Comparison of ENCODE assay signal across 24 mouse cellular contexts in genomic region chr13:83065201-83065600, GRCm38 (mm10).
A peak's percentile ranks its signal among the peaks of the same experiment; 100 is the strongest.
DNase-seq lines count a peak whose midpoint lies in the region; TF ChIP-seq lines count a peak whose summit lies in the region.
"Had no signal": no experiment of that assay in that cellular context is flagged by ENCODE, and none has a peak within 500 bp of the region (broad histone marks: within the 10 kb centered on the region; RNA-seq: fewer than 3 reads in every experiment).

No protein-coding gene starts in this region.

- H3K4me1 ChIP-seq in bone marrow macrophage, adult 2 months (ENCODE audit: control insufficient read depth, insufficient read depth, low read length) = peaks cover 18% of the 10 kb centered on the region
- H3K4me1 ChIP-seq: embryonic facial prominence, embryonic 12.5 days; heart, embryonic 15.5 days; hindbrain, embryonic 12.5 days; intestine, embryonic 15.5 days; limb, embryonic 10.5 days; limb, embryonic 15.5 days; liver, embryonic 13.5 days; midbrain, embryonic 15.5 days; neural tube, embryonic 12.5 days had no signal

- TF ChIP-seq CTCF in gastrocnemius, adult 2 months (IDR thresholded peaks at IDR 0.05) = no peak
- no peak for TF ChIP-seq CTCF in bone marrow macrophage, adult 2 months (IDR thresholded peaks at IDR 0.05; ENCODE audit: low read depth, low read length)

- H3K27ac ChIP-seq in gastrocnemius, adult 2 months = peak overlapping the region; percentile 76
- H3K27ac ChIP-seq in bone marrow macrophage, adult 2 months (ENCODE audit: insufficient read depth, low read depth, low read length) = peak overlapping the region; percentile 95
- H3K27ac ChIP-seq: embryonic facial prominence, embryonic 12.5 days; heart, embryonic 10.5 days; heart, embryonic 15.5 days; hindbrain, embryonic 12.5 days; hindbrain, postnatal 0 days; intestine, embryonic 15.5 days; limb, embryonic 10.5 days; limb, embryonic 15.5 days; liver, embryonic 13.5 days; midbrain, embryonic 15.5 days; neural tube, embryonic 12.5 days had no signal

- intact Hi-C loops in gastrocnemius, adult 2 months (cut with DNase I) = loop anchor here (1.0 to 10.0 kb wide), 2 partner anchors 142 to 420 kb away; no protein-coding TSS in a partner anchor
- intact Hi-C loops in gastrocnemius, postnatal 36 days (cut with DNase I) = no loop called here
- intact Hi-C loops in left cerebral cortex, postnatal 25 days (cut with DNase I) = loop anchor here (5.0 to 10.0 kb wide), 4 partner anchors 118 to 1120 kb away; no protein-coding TSS in a partner anchor

- peak overlapping the region; percentile 6; the same call in 1 of the 2 replicates for H3K4me3 ChIP-seq in gastrocnemius, adult 2 months
- no peak overlapping the region for H3K4me3 ChIP-seq in bone marrow macrophage, adult 2 months (ENCODE audit: insufficient read depth, low read length)
- H3K4me3 ChIP-seq: embryonic facial prominence, embryonic 12.5 days; heart, embryonic 10.5 days; heart, embryonic 15.5 days; hindbrain, embryonic 12.5 days; intestine, embryonic 15.5 days; limb, embryonic 10.5 days; limb, embryonic 15.5 days; liver, embryonic 13.5 days; midbrain, embryonic 15.5 days; neural tube, embryonic 12.5 days had no signal

- no peak for TF ChIP-seq POLR2A in bone marrow macrophage, adult 2 months (IDR thresholded peaks at IDR 0.05; ENCODE audit: borderline replicate concordance, low read depth, low read length)

- DNase-seq in gastrocnemius, adult 2 months = no peak
- no peak for DNase-seq in gastrocnemius, postnatal 36 days
- DNase-seq in left cerebral cortex, postnatal 25 days (ENCODE audit: low spot score in 2 of 2) = peak; percentile 10 to 53
- no peak for DNase-seq in left cerebral cortex, adult 8-10 months (ENCODE audit: low spot score in 2 of 2)
- peak; percentile 59 for DNase-seq in telencephalon, adult 2 months (ENCODE audit: low read depth, low spot score)
- DNase-seq in thymus, postnatal 36 days = no peak
- DNase-seq: cerebellum, adult 11 months; cerebellum, adult 9-10 months; cerebellum, postnatal 36 days; embryo, embryonic 11 days; liver, embryonic 13.5 days; thymus, adult 18-20 months; thymus, postnatal 4 days had no signal

Comparison
In these comparisons a context has a peak if more than half of its experiments do, and no peak if none do; other contexts are left out.
1. DNase-seq: peak in left cerebral cortex, postnatal 25 days (2 of 2) and telencephalon, adult 2 months (single experiment); none in gastrocnemius, adult 2 months (single experiment), gastrocnemius, postnatal 36 days (0 of 2), left cerebral cortex, adult 8-10 months (0 of 2) and thymus, postnatal 36 days (0 of 2).